Mouse (Mus musculus): ENCODE data around the gene 1700023F06Rik. TPM values are rescaled to one million over a fixed set of nuclear protein-coding genes. Genes with fewer than 3 reads are reported as not detected.
A peak's percentile ranks its signal among the peaks of the same experiment; 100 is the strongest.

1700023F06Rik gene
- polyA plus RNA-seq, 3 experiments from 2014 or later = not detected

GRCm38 (mm10) chr11:103221437-103221836 is 13.1 kb upstream of the 1700023F06Rik start:
- no peak for ATAC-seq

- no peak for ATAC-seq
These were observed 11.6 kb upstream of the 1700023F06Rik start for GRCm38 (mm10) chr11:103219995-103220394.

- no peak for ATAC-seq
These were observed 10.9 kb upstream of the 1700023F06Rik start for GRCm38 (mm10) chr11:103219259-103219658.

GRCm38 (mm10) chr11:103218517-103218901 is 10.2 kb upstream of the 1700023F06Rik start:
- no peak for ATAC-seq

GRCm38 (mm10) chr11:103217790-103218516 is 9.6 kb upstream of the 1700023F06Rik start, which contains the start of gene Spata32:
Gene Spata32, minus strand, starts transcription at chr11:103218432.
- ATAC-seq = peak; percentile 89

GRCm38 (mm10) chr11:103215355-103215754 is 7.0 kb upstream of the 1700023F06Rik start:
- no peak for ATAC-seq

GRCm38 (mm10) chr11:103213712-103214111 is 5.4 kb upstream of the 1700023F06Rik start:
- no peak for ATAC-seq

- no peak for ATAC-seq
These were observed 1.9 kb upstream of the 1700023F06Rik start for GRCm38 (mm10) chr11:103210291-103210690.

GRCm38 (mm10) chr11:103206203-103206602 is 2.2 kb downstream of the 1700023F06Rik start:
- no peak for ATAC-seq

GRCm38 (mm10) chr11:103202376-103202775 is 6.0 kb downstream of the 1700023F06Rik start:
- ATAC-seq = no peak

- no peak for ATAC-seq
These were observed 6.7 kb downstream of the 1700023F06Rik start for GRCm38 (mm10) chr11:103201664-103202063.

GRCm38 (mm10) chr11:103198911-103199803 is 9.2 kb downstream of the 1700023F06Rik start:
- ATAC-seq = no peak

- no peak for ATAC-seq
These were observed 10.0 kb downstream of the 1700023F06Rik start for GRCm38 (mm10) chr11:103198339-103198738.

- ATAC-seq = no peak
These were observed 11.0 kb downstream of the 1700023F06Rik start for GRCm38 (mm10) chr11:103197340-103197739.

- no peak for ATAC-seq
These were observed 12.7 kb downstream of the 1700023F06Rik start for GRCm38 (mm10) chr11:103195656-103196055.

- ATAC-seq = no peak
These were observed 13.1 kb downstream of the 1700023F06Rik start for GRCm38 (mm10) chr11:103195236-103195635.

GRCm38 (mm10) chr11:103193825-103194168 is 14.6 kb downstream of the 1700023F06Rik start:
- ATAC-seq = no peak

GRCm38 (mm10) chr11:103192956-103193824 is 15.2 kb downstream of the 1700023F06Rik start:
- no peak for ATAC-seq

- ATAC-seq = no peak
These were observed 16.0 kb downstream of the 1700023F06Rik start for GRCm38 (mm10) chr11:103192230-103192955.

- ATAC-seq = no peak
These were observed 23.5 kb downstream of the 1700023F06Rik start for GRCm38 (mm10) chr11:103184891-103185290.

GRCm38 (mm10) chr11:103181911-103182310 is 26.4 kb downstream of the 1700023F06Rik start:
- no peak for ATAC-seq

- ATAC-seq = no peak
These were observed 27.0 kb downstream of the 1700023F06Rik start for GRCm38 (mm10) chr11:103181349-103181748.

Data from inflammation-experienced regulatory T-cells, adult 6 months (primary cell).